Mouse (Mus musculus): ENCODE measurements around the gene Bend5. TPM values are rescaled to one million over a fixed set of nuclear protein-coding genes. Genes with fewer than 3 reads are reported as not detected.

Gene Bend5
- total RNA-seq (2012; rRNA removed) (not detected in 2 replicates), polyA plus RNA-seq (2012; ENCODE audit: insufficient read depth in 1 of 2, insufficient read length in 2 of 2, low read depth in 1 of 2, low replicate concordance in 2 of 2, missing spikeins in 1 of 2) (not detected)

DNA sequence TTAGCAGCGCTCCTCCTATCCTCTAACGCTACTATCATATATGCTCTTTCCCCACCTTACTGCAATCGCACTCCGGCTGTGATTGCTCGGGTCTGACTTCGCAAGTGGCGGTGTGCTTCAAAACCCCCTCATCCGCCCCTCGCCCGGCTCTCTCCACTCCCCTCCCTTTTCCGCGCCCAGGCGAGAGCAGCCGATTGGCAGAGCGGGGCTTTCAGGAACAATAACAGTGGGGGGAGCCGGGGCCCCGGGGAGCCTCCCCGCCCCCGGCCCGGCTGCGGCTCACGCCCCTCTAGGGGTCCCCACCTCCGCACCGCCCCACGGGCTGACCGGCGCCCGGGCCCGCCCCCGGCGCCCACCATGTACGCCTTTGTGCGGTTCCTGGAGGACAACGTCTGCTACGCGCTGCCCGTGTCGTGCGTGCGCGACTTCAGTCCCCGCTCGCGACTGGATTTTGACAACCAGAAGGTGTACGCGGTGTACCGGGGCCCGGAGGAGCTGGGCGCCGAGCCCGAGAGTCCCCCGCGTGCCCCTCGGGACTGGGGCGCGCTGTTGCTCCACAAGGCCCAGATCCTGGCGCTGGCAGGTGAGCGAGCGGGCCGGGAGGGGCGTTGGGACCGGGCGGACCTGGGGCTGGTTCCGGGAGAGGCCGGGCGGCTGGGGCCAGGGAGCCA is at the start of gene Bend5:
Gene Bend5 (plus strand): TSS at position 189 of the 671 bp plus-strand sequence.
- Histone ChIP-seq H3K36me3 (ENCODE audit: control insufficient read depth in 1 of 2, insufficient read depth in 2 of 2, low read length in 2 of 2) (no peaks in the 10 kb centered on the region), H3K4me3 (ENCODE audit: control insufficient read depth in 1 of 2, insufficient read depth in 1 of 2, low read depth in 2 of 2, low read length in 2 of 2) (no peak within 1 kb of the TSS), H3K79me2 (ENCODE audit: control insufficient read depth, insufficient read depth, low read length, poor library complexity) (no peaks in the 10 kb centered on the region), H3K27ac (ENCODE audit: control insufficient read depth, low read depth, low read length) (no peak within 1 kb of the TSS), H3K4me1 (ENCODE audit: control insufficient read depth in 1 of 2, insufficient read depth in 2 of 2, low read length in 2 of 2) (no peaks in the 10 kb centered on the region), H3K9me3 (replicated peaks; ENCODE audit: insufficient read depth, low read length) (no peaks in the 10 kb centered on the region), H3K9ac (ENCODE audit: control insufficient read depth, low read depth, low read length, poor library complexity, severe bottlenecking) (no peak within 1 kb of the TSS), H3K27me3 (ENCODE audit: control insufficient read depth in 1 of 2, insufficient read depth in 2 of 2, low read length in 2 of 2) (no peaks in the 10 kb centered on the region)
- TF ChIP-seq USF1 (IDR thresholded peaks at IDR 0.05; ENCODE audit: low read depth, low read length): no peak
- no peak for TF ChIP-seq CHD2 (IDR thresholded peaks at IDR 0.05; ENCODE audit: low read length)
- TF ChIP-seq EP300 (IDR thresholded peaks at IDR 0.05; ENCODE audit: low read depth in 1 of 2, low read length in 2 of 2): no peak
- TF ChIP-seq TCF12 (IDR thresholded peaks at IDR 0.05; ENCODE audit: low read depth, low read length): no peak
- DNase-seq (ENCODE audit: low read depth, low spot score): no peak

DNA sequence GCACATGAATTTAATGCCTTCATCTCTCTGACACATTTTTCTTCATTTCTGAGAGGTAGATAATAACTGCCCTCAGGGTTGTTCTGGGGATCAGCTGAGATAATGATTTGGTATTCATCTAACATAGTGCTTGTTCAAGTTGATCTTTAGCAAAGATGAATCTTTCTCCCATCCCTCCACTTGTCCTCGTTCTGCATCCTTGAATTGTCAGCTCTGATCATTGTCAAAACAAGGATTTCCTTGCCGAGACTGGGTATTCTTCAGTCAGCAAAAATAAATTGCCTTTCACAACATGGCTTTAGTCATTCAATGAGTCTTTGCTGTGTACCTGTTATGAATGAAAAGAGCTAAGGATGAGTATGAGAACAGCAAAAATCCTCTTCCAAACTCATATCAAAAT is 47.0 kb upstream of the Bend5 start:
- Histone ChIP-seq H3K4me1 (ENCODE audit: control insufficient read depth in 1 of 2, insufficient read depth in 2 of 2, low read length in 2 of 2) (no peaks in the 10 kb centered on the region), H3K9ac (ENCODE audit: control insufficient read depth, low read depth, low read length, poor library complexity, severe bottlenecking) (no peak overlapping the region), H3K9me3 (replicated peaks; ENCODE audit: insufficient read depth, low read length) (no peaks in the 10 kb centered on the region), H3K4me3 (ENCODE audit: control insufficient read depth in 1 of 2, insufficient read depth in 1 of 2, low read depth in 2 of 2, low read length in 2 of 2) (no peak overlapping the region), H3K27me3 (ENCODE audit: control insufficient read depth in 1 of 2, insufficient read depth in 2 of 2, low read length in 2 of 2) (no peaks in the 10 kb centered on the region), H3K36me3 (ENCODE audit: control insufficient read depth in 1 of 2, insufficient read depth in 2 of 2, low read length in 2 of 2) (no peaks in the 10 kb centered on the region), H3K27ac (ENCODE audit: control insufficient read depth, low read depth, low read length) (no peak overlapping the region), H3K79me2 (ENCODE audit: control insufficient read depth, insufficient read depth, low read length, poor library complexity) (no peaks in the 10 kb centered on the region)
- DNase-seq (ENCODE audit: low read depth, low spot score): no peak
- no peak for TF ChIP-seq CHD1 (IDR thresholded peaks at IDR 0.05; ENCODE audit: low read depth, low read length)
- no peak for TF ChIP-seq SIN3A (IDR thresholded peaks at IDR 0.05; ENCODE audit: low read length)
- TF ChIP-seq GATA1 (IDR thresholded peaks at IDR 0.05; ENCODE audit: low read depth, low read length): no peak
- no peak for TF ChIP-seq USF1 (IDR thresholded peaks at IDR 0.05; ENCODE audit: low read depth, low read length)
- TF ChIP-seq ZC3H11A (IDR thresholded peaks at IDR 0.05; ENCODE audit: low read depth, low read length): no peak
- TF ChIP-seq MAFK (IDR thresholded peaks at IDR 0.05; ENCODE audit: borderline replicate concordance, low read depth, low read length): no peak
- TF ChIP-seq ZMIZ1 (IDR thresholded peaks at IDR 0.05; ENCODE audit: low read depth, low read length): no peak
- no peak for TF ChIP-seq TCF12 (IDR thresholded peaks at IDR 0.05; ENCODE audit: low read depth, low read length)
- TF ChIP-seq RCOR1 (IDR thresholded peaks at IDR 0.05; ENCODE audit: low read depth, low read length): no peak

DNA sequence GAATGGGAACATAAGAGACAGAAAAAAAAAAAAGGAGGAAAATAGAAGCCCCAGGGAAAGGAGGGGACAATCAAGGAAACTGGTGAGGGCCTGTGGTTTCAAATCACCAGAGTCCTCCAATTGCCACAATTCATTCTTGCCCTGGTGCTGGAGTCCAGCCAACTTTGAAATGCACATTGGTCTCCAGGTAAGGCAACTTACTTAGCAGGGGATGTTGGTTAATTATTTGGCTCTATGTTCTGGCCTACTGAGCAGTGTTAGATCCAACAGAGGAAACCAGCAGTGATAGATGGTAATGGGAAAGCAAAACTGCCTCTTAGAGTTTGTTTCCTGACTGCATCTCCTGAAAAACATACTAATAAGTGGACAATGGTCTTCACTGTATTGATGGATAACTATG is 37.6 kb upstream of the Bend5 start:
- Histone ChIP-seq H3K4me3 (ENCODE audit: control insufficient read depth in 1 of 2, insufficient read depth in 1 of 2, low read depth in 2 of 2, low read length in 2 of 2) (no peak overlapping the region), H3K4me1 (ENCODE audit: control insufficient read depth in 1 of 2, insufficient read depth in 2 of 2, low read length in 2 of 2) (no peaks in the 10 kb centered on the region), H3K9ac (ENCODE audit: control insufficient read depth, low read depth, low read length, poor library complexity, severe bottlenecking) (no peak overlapping the region), H3K9me3 (replicated peaks; ENCODE audit: insufficient read depth, low read length) (no peaks in the 10 kb centered on the region), H3K36me3 (ENCODE audit: control insufficient read depth in 1 of 2, insufficient read depth in 2 of 2, low read length in 2 of 2) (no peaks in the 10 kb centered on the region), H3K79me2 (ENCODE audit: control insufficient read depth, insufficient read depth, low read length, poor library complexity) (no peaks in the 10 kb centered on the region), H3K27ac (ENCODE audit: control insufficient read depth, low read depth, low read length) (no peak overlapping the region), H3K27me3 (ENCODE audit: control insufficient read depth in 1 of 2, insufficient read depth in 2 of 2, low read length in 2 of 2) (no peaks in the 10 kb centered on the region)
- DNase-seq (ENCODE audit: low read depth, low spot score): no peak
- TF ChIP-seq MAZ (IDR thresholded peaks at IDR 0.05; ENCODE audit: low read depth, low read length) (no peak), HCFC1 (IDR thresholded peaks at IDR 0.05; ENCODE audit: low read depth, low read length) (no peak), CHD1 (IDR thresholded peaks at IDR 0.05; ENCODE audit: low read depth, low read length) (no peak), JUND (IDR thresholded peaks at IDR 0.05; ENCODE audit: low read depth, low read length) (no peak), ETS1 (IDR thresholded peaks at IDR 0.05; ENCODE audit: low read depth, low read length) (no peak), CTCF (IDR thresholded peaks at IDR 0.05 in 2 of 3, conservative IDR thresholded peaks at IDR 0.05 in 1 of 3; ENCODE audit: control insufficient read depth in 1 of 3, insufficient read depth in 1 of 3, low read depth in 2 of 3, low read length in 3 of 3, poor library complexity in 1 of 3, severe bottlenecking in 1 of 3) (no peak), SIN3A (IDR thresholded peaks at IDR 0.05; ENCODE audit: low read length) (no peak), NRF1 (IDR thresholded peaks at IDR 0.05; ENCODE audit: insufficient read depth, low read depth, low read length, poor library complexity, severe bottlenecking) (no peak), GATA1 (IDR thresholded peaks at IDR 0.05; ENCODE audit: low read depth, low read length) (no peak), TAL1 (IDR thresholded peaks at IDR 0.05; ENCODE audit: low read length) (no peak), RAD21 (IDR thresholded peaks at IDR 0.05; ENCODE audit: low read depth, low read length) (no peak)
